Mouse (Mus musculus) cortical plate, adult 2 months (tissue): ENCODE measurements at regions not wholly inside any gene's neighbourhood (a gene's known extent, or its start where the extent isn't known, plus 50 kb on each side); places are given as distances from the start of the nearest gene placed in this dataset.

Experiments used
- CTCF ChIP-seq: fragments of 200-500 bp; IDR thresholded peaks from 2 replicates; pipeline ENCODE4 v1.5.1; 2011; ENCODE audit warnings: mild to moderate bottlenecking, control low read depth, low read length; ENCODE audit not compliant: insufficient read depth; ENCODE audit errors: extremely low read depth
- POLR2A ChIP-seq: fragments of 200-500 bp; IDR thresholded peaks from 2 replicates; pipeline ENCODE4 v1.6.1; 2011; ENCODE audit warnings: mild to moderate bottlenecking, low read length, control low read depth; ENCODE audit not compliant: insufficient read depth; ENCODE audit errors: extremely low read depth

GRCm38 (mm10) chr4:153696426-153697040, 213.9 kb upstream of the Ajap1 start:
- TF ChIP-seq CTCF (no peak), POLR2A (no peak)
